In the genomic region with DNA sequence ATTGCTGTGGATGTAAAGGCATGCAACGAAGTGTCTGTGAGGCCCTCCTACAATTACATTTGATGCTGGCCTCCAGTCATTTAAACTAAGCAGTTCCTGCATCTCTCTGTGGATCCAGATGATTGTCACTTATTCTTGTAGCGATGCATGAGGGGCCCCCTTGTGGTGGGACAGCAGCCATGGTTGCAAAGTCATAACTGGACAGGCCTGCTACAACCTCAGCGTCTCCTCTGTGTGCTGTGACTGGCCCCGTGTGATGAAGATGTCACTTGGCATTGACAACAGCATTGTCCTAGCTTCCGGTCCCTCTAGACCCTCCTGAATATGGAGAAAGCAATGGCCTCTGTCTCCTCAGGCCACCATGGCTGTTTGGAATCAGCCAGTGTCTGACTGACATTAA, we compare ENCODE assay signal across 9 mouse cellular contexts.
DNase-seq lines count a peak whose midpoint lies in the region; ATAC-seq and TF ChIP-seq lines count a peak whose summit lies in the region.
"Had no signal": no experiment of that assay in that cellular context is flagged by ENCODE, and none has a peak within 500 bp of the region (broad histone marks: within the 10 kb centered on the region; RNA-seq: fewer than 3 reads in every experiment).

No protein-coding gene starts in this region.

- no peaks in the 10 kb centered on the region for H3K27me3 ChIP-seq in heart, postnatal 0 days (ENCODE audit: control insufficient read depth, insufficient read depth, low read length)
- H3K27me3 ChIP-seq: limb, embryonic 12.5 days had no signal

- no peak for TF ChIP-seq EP300 in heart, postnatal 0 days (IDR thresholded peaks at IDR 0.05; ENCODE audit: low read depth)

- peak; percentile 80 for TF ChIP-seq CTCF in heart, postnatal 0 days (IDR thresholded peaks at IDR 0.05; ENCODE audit: low read depth)

- H3K4me2 ChIP-seq in heart, postnatal 0 days (ENCODE audit: low read depth, low read length), result no peak overlapping the region
- H3K4me2 ChIP-seq: limb, embryonic 12.5 days had no signal

- peaks cover 6% of the 10 kb centered on the region; the same call in 1 of the 2 replicates for H3K4me1 ChIP-seq in heart, postnatal 0 days (ENCODE audit: control insufficient read depth, insufficient read depth)

- H3K36me3 ChIP-seq in heart, postnatal 0 days (replicated peaks; ENCODE audit: control insufficient read depth, insufficient read depth, low read length), result peaks cover 20% of the 10 kb centered on the region

- DNase-seq in left cerebral cortex, adult 11 months (ENCODE audit: low spot score), result peak; percentile 40
- DNase-seq in left cerebral cortex, postnatal 25 days (ENCODE audit: low spot score in 2 of 2), result no peak
- peak; percentile 47 for DNase-seq in R1 (ENCODE audit: low read depth, low spot score)
- DNase-seq in cerebellum, postnatal 14 days, result peak; percentile 81 to 82
- DNase-seq in heart, postnatal 0 days (ENCODE audit: low spot score), result peak; percentile 67
- DNase-seq in layer of hippocampus, postnatal 10 days (ENCODE audit: low spot score in 2 of 2), result peak; percentile 62 to 72
- peak; percentile 19 to 21 for DNase-seq in natural killer cell, adult 2 months (ENCODE audit: low spot score in 2 of 2)
- DNase-seq in urinary bladder, adult 2 months (ENCODE audit: low spot score), result peak; percentile 49

- peak; percentile 49 for ATAC-seq in heart, postnatal 0 days (ENCODE audit: insufficient read depth, low read depth)

- WGBS in heart, postnatal 0 days, result 74% methylated on average over 5 of the region's 5 CpGs

- no peak overlapping the region for H3K9ac ChIP-seq in heart, postnatal 0 days (replicated peaks; ENCODE audit: low read depth, low read length)
- H3K9ac ChIP-seq: limb, embryonic 12.5 days had no signal

- no peaks in the 10 kb centered on the region for H3K9me3 ChIP-seq in heart, postnatal 0 days (replicated peaks; ENCODE audit: control insufficient read depth, low read length)

- intact Hi-C loops in left cerebral cortex, postnatal 25 days (cut with DNase I), result loop anchor here (5.0 kb wide), 2 partner anchors 183 to 388 kb away; partner anchors contain the start of gene Farp1

- no peak overlapping the region for H3K4me3 ChIP-seq in heart, postnatal 0 days (ENCODE audit: low read depth, low read length)
- H3K4me3 ChIP-seq: limb, embryonic 12.5 days had no signal

- H3K27ac ChIP-seq in heart, postnatal 0 days (ENCODE audit: low read depth), result no peak overlapping the region
- H3K27ac ChIP-seq: limb, embryonic 12.5 days had no signal

Comparison
In these comparisons a context has a peak if more than half of its experiments do, and no peak if none do; other contexts are left out.
1. DNase-seq: peak in left cerebral cortex, adult 11 months (single experiment), R1 (single experiment), cerebellum, postnatal 14 days (2 of 2), heart, postnatal 0 days (single experiment), layer of hippocampus, postnatal 10 days (2 of 2), natural killer cell, adult 2 months (2 of 2) and urinary bladder, adult 2 months (single experiment); none in left cerebral cortex, postnatal 25 days (0 of 2).